Mouse (Mus musculus) midbrain, postnatal 0 days (tissue): ENCODE results near the gene Phtf1. TPM values are rescaled to one million over a fixed set of nuclear protein-coding genes. Genes with fewer than 3 reads are reported as not detected.

Experiments used
- ATAC-seq: fragments of 200-750 bp; cut with Nextera tagmentation; 2 replicates; pipeline ENCODE4 v1.8.0; 2017; ENCODE audit warnings: moderate number of reproducible peaks, mild to moderate bottlenecking, moderate TSS enrichment, moderate library complexity; ENCODE audit not compliant: low FRiP score
- DNase-seq: peaks from one replicate; pipeline ENCODE4 v3.0.0-alpha.2; 2015; ENCODE audit warnings: low spot score
- H3K27ac ChIP-seq: fragments of 300-500 bp; sonication (generic); 2 replicates; pipeline ENCODE4 v1.5.1; 2014; ENCODE audit warnings: low read depth, mild to moderate bottlenecking, low read length, mixed read lengths
- H3K27me3 ChIP-seq: fragments of 300-500 bp; sonication (generic); 2 replicates; pipeline ENCODE4 v1.6.1; 2014; ENCODE audit warnings: low read length, control low read depth, mixed read lengths; ENCODE audit not compliant: insufficient read depth
- H3K36me3 ChIP-seq: fragments of 300-500 bp; sonication (generic); 2 replicates; pipeline ENCODE4 v1.6.1; 2014; ENCODE audit warnings: low read length, control low read depth, mixed read lengths; ENCODE audit not compliant: insufficient read depth
- H3K4me1 ChIP-seq: fragments of 300-500 bp; sonication (generic); 2 replicates; pipeline ENCODE4 v1.6.1; 2014; ENCODE audit warnings: mild to moderate bottlenecking, control low read depth, antibody characterized with exemption, low read length, mixed read lengths; ENCODE audit not compliant: insufficient read depth
- H3K4me2 ChIP-seq: fragments of 300-500 bp; sonication (generic); 2 replicates; pipeline ENCODE4 v1.6.1; 2014; ENCODE audit warnings: low read depth, mild to moderate bottlenecking, low read length, mixed read lengths; ENCODE audit not compliant: poor library complexity, severe bottlenecking
- H3K4me3 ChIP-seq: fragments of 300-500 bp; sonication (generic); 2 replicates; pipeline ENCODE4 v1.5.1; 2014; ENCODE audit warnings: low read depth, mild to moderate bottlenecking, low read length, moderate library complexity
- H3K9ac ChIP-seq: fragments of 300-500 bp; sonication (generic); replicated peaks from 2 replicates; pipeline ENCODE4 v1.6.1; 2014; ENCODE audit warnings: mild to moderate bottlenecking, low read length, moderate library complexity, mixed read lengths; ENCODE audit not compliant: poor library complexity, severe bottlenecking
- H3K9me3 ChIP-seq: fragments of 300-500 bp; sonication (generic); 2 replicates; pipeline ENCODE4 v1.6.1; 2016; ENCODE audit warnings: low read length, control low read depth
- CTCF ChIP-seq: IDR thresholded peaks from 2 replicates; pipeline ENCODE4 v1.5.1; 2016; ENCODE audit warnings: antibody characterized with exemption, mild to moderate bottlenecking
- WGBS: fragments of 180-500 bp; shearing (Covaris S2); extraction: QIAGEN DNeasy Blood & Tissue Kit; methylation state at CpG from one replicate; pipeline ENCODE4 v1.1.7; 2014; 5-methylcytosine and 5-hydroxymethylcytosine counted together
- polyA plus RNA-seq: library from polyadenylated mRNA; unstranded; fragments of >200 nt; fragmentation: Nextera tagmentation; extraction: Ambion mirVana; gene quantifications from 2 replicates; pipeline ENCODE4 v1.2.1, GENCODE M21; 2015
- total RNA-seq: library from RNA; depleted of rRNA; stranded (reverse); fragments of >200 nt; gene quantifications from 2 replicates; pipeline ENCODE4 v1.2.3, GENCODE M21; 2014; rRNA removed

The Phtf1 gene
- total and polyA plus RNA-seq, 2 experiments from 2014 or later: 15.9 to 24.3 TPM

- no peak overlapping the region for H3K4me2 ChIP-seq
- H3K4me1 ChIP-seq: no peaks in the 10 kb centered on the region
- H3K27ac ChIP-seq: no peak overlapping the region
- TF ChIP-seq CTCF: no peak
- no peak overlapping the region for H3K9ac ChIP-seq
- H3K27me3 ChIP-seq: no peaks in the 10 kb centered on the region
- DNase-seq: no peak
- no peaks in the 10 kb centered on the region for H3K36me3 ChIP-seq
- ATAC-seq: no peak
- no peaks in the 10 kb centered on the region for H3K9me3 ChIP-seq
- WGBS: 94% methylated on average over 1 of the region's 1 CpGs
- no peak overlapping the region for H3K4me3 ChIP-seq
These were observed 64.2 kb downstream of the Phtf1 start for GRCm38 (mm10) chr3:104032086-104032485.

- no peak for ATAC-seq
- Histone ChIP-seq H3K9me3 (no peaks in the 10 kb centered on the region), H3K27me3 (no peaks in the 10 kb centered on the region), H3K4me2 (no peak overlapping the region), H3K4me1 (no peaks in the 10 kb centered on the region), H3K4me3 (no peak overlapping the region), H3K9ac (no peak overlapping the region), H3K27ac (no peak overlapping the region), H3K36me3 (0 out of 2 replicates have a peak, but pooled peaks cover under 1% of the 10 kb centered on the region)
- peak; percentile 34 for DNase-seq
- TF ChIP-seq CTCF: no peak
- WGBS: 70% methylated on average over 1 of the region's 1 CpGs
These were observed 64.8 kb downstream of the Phtf1 start for GRCm38 (mm10) chr3:104032747-104033146.

- ATAC-seq (peak; percentile 49; the same call in 1 of the 2 replicates), DNase-seq (peak; percentile 72)
- Histone ChIP-seq H3K9me3 (no peaks in the 10 kb centered on the region), H3K4me3 (no peak overlapping the region), H3K9ac (no peak overlapping the region), H3K36me3 (no peaks in the 10 kb centered on the region), H3K27ac (no peak overlapping the region), H3K4me2 (peak overlapping the region; percentile 9; the same call in 1 of the 2 replicates), H3K4me1 (no peaks in the 10 kb centered on the region; the same call in 1 of the 2 replicates), H3K27me3 (no peaks in the 10 kb centered on the region)
- no peak for TF ChIP-seq CTCF
- WGBS: 49% methylated on average over 6 of the region's 6 CpGs
These were observed 91.2 kb downstream of the Phtf1 start for GRCm38 (mm10) chr3:104059001-104059622.

- no peak for ATAC-seq
- Histone ChIP-seq H3K4me1 (no peaks in the 10 kb centered on the region), H3K36me3 (no peaks in the 10 kb centered on the region), H3K9me3 (no peaks in the 10 kb centered on the region), H3K9ac (no peak overlapping the region), H3K27me3 (no peaks in the 10 kb centered on the region), H3K4me2 (no peak overlapping the region), H3K27ac (no peak overlapping the region), H3K4me3 (no peak overlapping the region)
- DNase-seq: no peak
- no peak for TF ChIP-seq CTCF
These were observed 101.5 kb downstream of the Phtf1 start for GRCm38 (mm10) chr3:104069395-104069794.

Other genes with a start within 250 kb of the Phtf1 start
- gene Olfml3, start 230.1 kb upstream of the Phtf1 start, total RNA-seq: 7.5 and 9.0 TPM in 2 replicates
- 7.0 and 8.9 TPM in 2 replicates for gene Olfml3, start 230.1 kb upstream of the Phtf1 start, polyA plus RNA-seq
- not detected in 2 replicates for gene Gm10964, start 228.7 kb upstream of the Phtf1 start, total RNA-seq
- not detected in 2 replicates for gene Gm10964, start 228.7 kb upstream of the Phtf1 start, polyA plus RNA-seq
- gene Hipk1, start 176.5 kb upstream of the Phtf1 start, total RNA-seq: 59.8 and 77.2 TPM in 2 replicates
- gene Hipk1, start 176.5 kb upstream of the Phtf1 start, polyA plus RNA-seq: 7.2 and 7.7 TPM in 2 replicates
- 4.3 and 6.9 TPM in 2 replicates for gene Dclre1b, start 158.7 kb upstream of the Phtf1 start, total RNA-seq
- 16.2 and 17.5 TPM in 2 replicates for gene Dclre1b, start 158.7 kb upstream of the Phtf1 start, polyA plus RNA-seq
- gene Ap4b1, start 158.6 kb upstream of the Phtf1 start, total RNA-seq: 27.9 and 28.2 TPM in 2 replicates
- gene Ap4b1, start 158.6 kb upstream of the Phtf1 start, polyA plus RNA-seq: 16.2 and 18.2 TPM in 2 replicates
- 0.47 and 3.2 TPM in 2 replicates for gene Gm43064, start 158.5 kb upstream of the Phtf1 start, total RNA-seq
- gene Gm43064, start 158.5 kb upstream of the Phtf1 start, polyA plus RNA-seq: 0.09 and 0.35 TPM in 2 replicates
- 2.5 TPM in 1 of 2 replicates, not detected in the other for gene Bcl2l15, start 135.5 kb upstream of the Phtf1 start, total RNA-seq
- 0.17 TPM in 1 of 2 replicates, not detected in the other for gene Bcl2l15, start 135.5 kb upstream of the Phtf1 start, polyA plus RNA-seq
- 0.09 TPM in 1 of 2 replicates, not detected in the other for gene Ptpn22, start 108.3 kb upstream of the Phtf1 start, total RNA-seq
- 0.43 and 0.64 TPM in 2 replicates for gene Ptpn22, start 108.3 kb upstream of the Phtf1 start, polyA plus RNA-seq
- 35.5 and 38.4 TPM in 2 replicates for gene Rsbn1, start 54.0 kb upstream of the Phtf1 start, total RNA-seq
- gene Rsbn1, start 54.0 kb upstream of the Phtf1 start, polyA plus RNA-seq: 18.6 and 21.7 TPM in 2 replicates